Mouse (Mus musculus) heart, embryonic 14.5 days (tissue): Measurements from ENCODE around the gene Prg3. TPM values are rescaled to one million over a fixed set of nuclear protein-coding genes. Genes with fewer than 3 reads are reported as not detected.

Source experiments
- ATAC-seq: fragments of 200-750 bp; cut with Nextera tagmentation; 2 replicates; pipeline ENCODE4 v1.8.0; 2017; ENCODE audit warnings: low read depth, moderate TSS enrichment; ENCODE audit not compliant: insufficient number of reproducible peaks, insufficient read depth, low FRiP score
- H3K27ac ChIP-seq, 2 experiments: fragments of 200-500 bp in 1 of 2; fragments of 300-500 bp in 1 of 2; sonication (generic) in 1 of 2; replicated peaks in 1 of 2; 2 replicates each; pipeline ENCODE4 v1.5.1; 2012 to 2014; ENCODE audit warnings: low read depth in 2 of 2, low read length in 2 of 2, control low read depth in 1 of 2, mild to moderate bottlenecking in 1 of 2, mixed read lengths in 1 of 2; ENCODE audit not compliant: control insufficient read depth in 1 of 2, insufficient read depth in 1 of 2
- H3K27me3 ChIP-seq: fragments of 300-500 bp; sonication (generic); 2 replicates; pipeline ENCODE4 v1.6.1; 2014; ENCODE audit warnings: mild to moderate bottlenecking, low read length, control low read depth; ENCODE audit not compliant: control insufficient read depth, insufficient read depth
- H3K36me3 ChIP-seq: fragments of 300-500 bp; sonication (generic); 2 replicates; pipeline ENCODE4 v1.6.1; 2014; ENCODE audit warnings: mild to moderate bottlenecking, control low read depth, low read length, mixed read lengths; ENCODE audit not compliant: control insufficient read depth, insufficient read depth
- H3K4me1 ChIP-seq, 2 experiments: fragments of 200-500 bp in 1 of 2; fragments of 300-500 bp in 1 of 2; sonication (generic) in 1 of 2; 2 replicates each; pipeline ENCODE4 v1.6.1; 2012 to 2014; ENCODE audit warnings: low read length in 2 of 2, control low read depth in 1 of 2, mixed read lengths in 1 of 2; ENCODE audit not compliant: control insufficient read depth in 2 of 2, insufficient read depth in 2 of 2
- H3K4me2 ChIP-seq: fragments of 300-500 bp; sonication (generic); 2 replicates; pipeline ENCODE4 v1.6.1; 2014; ENCODE audit warnings: mild to moderate bottlenecking, low read length
- H3K4me3 ChIP-seq, 2 experiments: fragments of 200-500 bp in 1 of 2; fragments of 300-500 bp in 1 of 2; sonication (generic) in 1 of 2; 2 replicates each; pipeline ENCODE4 v1.5.1; 2012 to 2014; ENCODE audit warnings: low read length in 2 of 2, mild to moderate bottlenecking in 2 of 2, control low read depth in 1 of 2, low read depth in 1 of 2, moderate library complexity in 1 of 2; ENCODE audit not compliant: control insufficient read depth in 1 of 2, insufficient read depth in 1 of 2
- H3K9ac ChIP-seq: fragments of 300-500 bp; sonication (generic); 2 replicates; pipeline ENCODE4 v1.6.1; 2014; ENCODE audit warnings: mild to moderate bottlenecking, low read length
- H3K9me3 ChIP-seq: fragments of 300-500 bp; sonication (generic); 2 replicates; pipeline ENCODE4 v1.6.1; 2016; ENCODE audit warnings: low read length, control low read depth; ENCODE audit not compliant: control insufficient read depth
- WGBS: fragments of 180-500 bp; shearing (Covaris S2); extraction: QIAGEN DNeasy Blood & Tissue Kit; methylation state at CpG from one replicate; pipeline ENCODE4 v1.1.7; 2014; 5-methylcytosine and 5-hydroxymethylcytosine counted together
- polyA plus RNA-seq: library from polyadenylated mRNA; unstranded; fragments of >200 nt; fragmentation: Nextera tagmentation; extraction: Ambion mirVana; gene quantifications from 2 replicates; pipeline ENCODE4 v1.2.1, GENCODE M21; 2014

The Prg3 gene
- polyA plus RNA-seq, 1 experiment from 2014 or later, result not detected

DNA sequence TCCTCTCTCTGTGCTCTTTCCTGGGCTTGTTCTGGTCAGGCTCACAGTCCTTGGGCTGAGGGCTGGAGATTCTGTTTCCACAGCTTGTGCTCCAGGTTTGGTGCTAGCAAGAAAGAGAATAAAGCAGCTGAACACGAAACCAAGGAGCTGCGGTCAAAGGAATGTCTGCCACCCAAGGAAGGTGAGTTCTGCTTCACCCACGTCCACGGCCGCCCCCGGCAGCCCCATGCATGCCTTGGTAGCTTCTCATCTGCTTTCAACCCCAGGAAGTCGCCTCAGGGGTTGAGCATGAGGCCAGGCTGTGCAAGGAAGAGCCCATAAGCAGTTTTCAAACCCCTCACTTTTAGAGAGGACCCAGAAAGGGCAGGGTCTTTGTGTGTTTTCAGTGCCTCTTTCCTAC is 39.8 kb upstream of the Prg3 start:
- H3K4me2 ChIP-seq, result no peak overlapping the region
- H3K36me3 ChIP-seq, result peaks cover 88% of the 10 kb centered on the region
- no peaks in the 10 kb centered on the region for H3K9me3 ChIP-seq
- no peak overlapping the region for H3K4me3 ChIP-seq
- no peaks in the 10 kb centered on the region for H3K27me3 ChIP-seq
- WGBS, result 91% methylated on average over 7 of the region's 7 CpGs
- H3K4me1 ChIP-seq, result no peaks in the 10 kb centered on the region
- no peak overlapping the region for H3K9ac ChIP-seq
- ATAC-seq, result no peak
- no peak overlapping the region for H3K27ac ChIP-seq

- Histone ChIP-seq H3K4me3 (no peak overlapping the region), H3K9me3 (no peaks in the 10 kb centered on the region), H3K36me3 (peaks cover 92% of the 10 kb centered on the region), H3K9ac (no peak overlapping the region), H3K27ac (no peak overlapping the region), H3K4me2 (no peak overlapping the region), H3K4me1 (no peaks in the 10 kb centered on the region), H3K27me3 (no peaks in the 10 kb centered on the region)
- WGBS, result 82% methylated on average over 2 of the region's 2 CpGs
- ATAC-seq, result no peak
These were observed 39.3 kb upstream of the Prg3 start for GRCm38 (mm10) chr2:84948721-84949120.

GRCm38 (mm10) chr2:84951027-84951426 is 37.0 kb upstream of the Prg3 start:
- H3K36me3 ChIP-seq, result peaks cover 92% of the 10 kb centered on the region
- WGBS, result 71% methylated on average over 8 of the region's 8 CpGs
- no peak for ATAC-seq

GRCm38 (mm10) chr2:84952251-84952650 is 35.8 kb upstream of the Prg3 start:
- WGBS, result 85% methylated on average over 1 of the region's 1 CpGs
- Histone ChIP-seq H3K27me3 (no peaks in the 10 kb centered on the region), H3K4me2 (no peak overlapping the region), H3K27ac (no peak overlapping the region), H3K9ac (no peak overlapping the region), H3K4me3 (no peak overlapping the region), H3K4me1 (no peaks in the 10 kb centered on the region), H3K36me3 (peaks cover 89% of the 10 kb centered on the region), H3K9me3 (no peaks in the 10 kb centered on the region)
- ATAC-seq, result no peak

More at GRCm38 (mm10) chr2:84951027-84951426, 37.0 kb upstream of the Prg3 start:
- H3K4me1 ChIP-seq, result no peaks in the 10 kb centered on the region
- no peak overlapping the region for H3K4me2 ChIP-seq
- H3K9ac ChIP-seq, result no peak overlapping the region
- H3K27ac ChIP-seq, result no peak overlapping the region
- no peaks in the 10 kb centered on the region for H3K27me3 ChIP-seq
- H3K4me3 ChIP-seq, result no peak overlapping the region
- no peaks in the 10 kb centered on the region for H3K9me3 ChIP-seq

DNA sequence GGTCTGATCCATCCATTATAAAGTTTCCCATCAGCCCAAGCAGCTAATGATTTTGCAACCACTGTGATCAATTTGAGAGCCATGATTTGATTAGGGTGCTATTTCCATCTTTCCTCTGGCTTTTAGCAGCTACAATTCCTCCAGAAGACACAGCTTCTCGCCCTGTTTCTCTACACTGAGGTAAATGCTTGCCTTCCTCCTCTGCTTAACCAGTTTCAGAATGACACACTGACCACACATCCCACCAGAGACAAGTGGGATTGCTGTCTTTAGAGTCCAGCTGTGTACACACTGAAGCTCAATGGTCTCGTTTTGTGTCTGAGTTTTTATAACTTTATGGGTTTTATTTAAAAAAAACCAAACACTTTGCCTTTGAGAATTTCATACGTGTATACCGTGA is 35.3 kb upstream of the Prg3 start:
- H3K9me3 ChIP-seq, result no peaks in the 10 kb centered on the region
- H3K9ac ChIP-seq, result no peak overlapping the region
- peaks cover 89% of the 10 kb centered on the region for H3K36me3 ChIP-seq
- H3K4me2 ChIP-seq, result no peak overlapping the region
- no peak for ATAC-seq
- 83% methylated on average over 4 of the region's 4 CpGs for WGBS
- no peak overlapping the region for H3K4me3 ChIP-seq
- H3K27me3 ChIP-seq, result no peaks in the 10 kb centered on the region
- no peaks in the 10 kb centered on the region for H3K4me1 ChIP-seq
- H3K27ac ChIP-seq, result no peak overlapping the region

GRCm38 (mm10) chr2:84955435-84955834 is 32.6 kb upstream of the Prg3 start:
- no peak overlapping the region for H3K4me2 ChIP-seq
- ATAC-seq, result no peak
- no peaks in the 10 kb centered on the region for H3K27me3 ChIP-seq
- peaks cover 72% of the 10 kb centered on the region for H3K36me3 ChIP-seq
- WGBS, result 86% methylated on average over 9 of the region's 9 CpGs
- no peaks in the 10 kb centered on the region for H3K9me3 ChIP-seq
- no peak overlapping the region for H3K4me3 ChIP-seq
- no peaks in the 10 kb centered on the region for H3K4me1 ChIP-seq
- H3K27ac ChIP-seq, result no peak overlapping the region
- no peak overlapping the region for H3K9ac ChIP-seq

GRCm38 (mm10) chr2:84956274-84956673 is 31.7 kb upstream of the Prg3 start:
- WGBS, result 49% methylated on average over 5 of the region's 5 CpGs
- no peak; the same call in 1 of the 2 replicates for ATAC-seq

GRCm38 (mm10) chr2:84958588-84959264 is 29.3 kb upstream of the Prg3 start:
- Histone ChIP-seq H3K4me1 (no peaks in the 10 kb centered on the region), H3K27ac (no peak overlapping the region), H3K4me3 (no peak overlapping the region), H3K4me2 (no peak overlapping the region), H3K27me3 (no peaks in the 10 kb centered on the region), H3K9ac (no peak overlapping the region), H3K36me3 (peaks cover 42% of the 10 kb centered on the region), H3K9me3 (no peaks in the 10 kb centered on the region)
- 78% methylated on average over 11 of the region's 11 CpGs for WGBS
- ATAC-seq, result no peak

More at GRCm38 (mm10) chr2:84956274-84956673, 31.7 kb upstream of the Prg3 start:
- Histone ChIP-seq H3K36me3 (peaks cover 64% of the 10 kb centered on the region), H3K4me1 (no peaks in the 10 kb centered on the region), H3K27me3 (no peaks in the 10 kb centered on the region), H3K4me2 (no peak overlapping the region), H3K27ac (no peak overlapping the region), H3K4me3 (no peak overlapping the region), H3K9ac (no peak overlapping the region), H3K9me3 (no peaks in the 10 kb centered on the region)
